Mouse (Mus musculus): ENCODE measurements around the gene Flywch1.

GRCm38 (mm10) chr17:23804426-23805085 is 33.2 kb upstream of the Flywch1 start:
- TF ChIP-seq TAL1 (IDR thresholded peaks at IDR 0.05; ENCODE audit: low read length) = no peak
- TF ChIP-seq GATA1 (IDR thresholded peaks at IDR 0.05; ENCODE audit: low read length) = no peak
